Mouse (Mus musculus) mesoderm, embryonic 11.5 days (tissue): ENCODE data around the gene Pdlim5.
A peak's percentile ranks its signal among the peaks of the same experiment; 100 is the strongest.
"Not testable (repeated sequence)": the region's sequence is repeated elsewhere in the genome, so short reads cannot be mapped to it uniquely, and the experiment has no call there.

Source experiments
- DNase-seq: peaks from one replicate; pipeline ENCODE4 v3.0.0-alpha.2; 2012; ENCODE audit warnings: low read depth, low spot score

Pdlim5 gene

GRCm38 (mm10) chr3:142395520-142396193 lies at the start of gene Pdlim5:
Gene Pdlim5 (minus strand): TSS chr3:142395696.
- DNase-seq = peak; percentile 94

DNA sequence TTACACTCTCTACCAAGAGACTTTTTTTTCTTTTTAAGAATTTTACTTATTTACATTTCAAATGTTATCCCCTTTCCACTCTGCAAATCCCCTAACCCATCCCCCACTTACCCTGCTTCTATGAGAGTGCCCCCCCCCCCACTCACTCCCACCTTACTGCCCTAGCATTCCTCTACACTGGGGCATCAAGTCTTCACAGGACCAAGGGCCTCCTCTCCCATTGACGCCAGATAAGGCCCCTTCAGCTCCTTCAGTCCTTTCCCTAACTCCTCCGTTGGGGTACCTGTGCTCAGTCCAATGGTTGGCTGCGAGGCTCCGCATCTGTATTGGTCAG lies 48.2 kb upstream of the Pdlim5 start:
- DNase-seq = no peak

DNA sequence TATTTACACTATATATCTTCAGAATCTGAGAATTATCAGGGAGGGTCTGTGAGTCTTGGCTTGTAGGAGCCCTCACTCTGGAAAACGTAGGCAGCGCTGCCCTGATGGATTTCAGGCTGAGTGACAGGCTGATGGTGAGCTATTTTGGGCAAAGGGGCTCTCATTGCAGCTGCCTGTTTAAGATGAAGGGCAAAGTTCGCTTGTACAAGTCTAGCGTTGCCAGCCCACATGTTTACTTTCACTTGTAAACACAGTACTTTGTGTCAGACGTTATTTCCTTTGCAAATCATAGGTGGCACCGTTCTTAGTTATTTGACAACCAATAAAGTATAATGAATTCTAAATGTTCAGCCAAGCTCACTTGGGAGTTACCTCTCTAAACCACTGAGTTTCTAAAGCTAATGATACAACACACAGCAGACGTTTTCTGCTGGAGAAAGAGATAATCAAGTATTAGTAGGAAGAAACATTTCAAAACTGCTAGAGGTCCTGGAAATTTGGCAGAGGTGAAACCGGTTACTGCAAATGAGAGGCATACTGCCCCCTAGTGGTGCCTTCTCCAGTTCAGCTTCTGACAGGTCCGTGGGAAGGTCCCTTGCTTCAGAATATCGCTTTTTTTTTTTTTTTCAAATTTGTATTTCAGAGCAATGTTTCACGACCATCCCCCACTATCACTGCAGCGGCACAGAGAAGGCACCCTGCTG lies 47.7 kb upstream of the Pdlim5 start:
- DNase-seq = peak; percentile 91

- no peak for DNase-seq
Measured at GRCm38 (mm10) chr3:142442161-142442560, 46.7 kb upstream of the Pdlim5 start.

GRCm38 (mm10) chr3:142441142-142441541 lies 45.6 kb upstream of the Pdlim5 start:
- DNase-seq = no peak

DNA sequence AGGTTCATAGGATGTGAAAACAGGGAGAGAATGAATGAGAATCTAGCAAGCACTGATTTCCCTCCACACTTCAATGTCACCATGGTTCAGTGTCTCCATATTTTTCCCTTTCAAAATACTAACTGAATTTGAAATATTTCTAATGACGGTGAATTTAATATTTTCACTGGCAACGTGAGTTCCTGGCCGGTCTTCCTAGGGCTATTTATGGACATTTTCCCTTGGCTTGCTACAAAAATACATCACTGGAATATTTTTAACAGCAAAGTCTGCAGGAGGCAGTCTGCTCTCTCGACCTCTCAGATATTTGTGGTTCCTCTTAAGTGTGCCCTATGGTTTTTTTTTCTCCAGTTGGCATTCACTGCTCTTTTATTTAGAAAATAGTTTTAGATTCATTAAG lies 44.7 kb upstream of the Pdlim5 start:
- no peak for DNase-seq

- peak; percentile 56 for DNase-seq
Measured at GRCm38 (mm10) chr3:142439591-142440093, 44.1 kb upstream of the Pdlim5 start.

- DNase-seq = not testable (repeated sequence)
Measured at GRCm38 (mm10) chr3:142438630-142439029, 43.1 kb upstream of the Pdlim5 start.

- no peak for DNase-seq
Measured at GRCm38 (mm10) chr3:142436824-142437223, 41.3 kb upstream of the Pdlim5 start.

- no peak for DNase-seq
Measured at GRCm38 (mm10) chr3:142436212-142436611, 40.7 kb upstream of the Pdlim5 start.

DNA sequence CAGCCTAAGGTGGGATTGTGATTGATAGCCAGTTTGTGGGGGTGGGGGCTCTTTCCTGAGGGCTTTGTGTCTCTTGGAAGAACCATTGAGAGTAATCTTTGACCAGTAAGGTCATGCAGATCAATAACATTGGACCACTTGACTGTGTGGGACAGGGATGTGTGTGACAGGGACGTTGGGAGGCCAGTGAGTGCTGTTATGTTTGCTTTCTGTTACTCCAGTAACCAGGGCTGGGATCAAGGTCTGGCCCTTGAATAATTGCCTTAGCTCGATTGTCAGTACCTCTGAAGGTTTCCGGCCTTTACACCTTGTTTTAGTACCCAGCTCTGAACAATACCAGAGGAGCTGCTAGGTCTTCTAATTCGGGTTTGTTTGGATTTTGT lies 39.3 kb upstream of the Pdlim5 start:
- DNase-seq = no peak

- no peak for DNase-seq
Measured at GRCm38 (mm10) chr3:142434127-142434785, 38.8 kb upstream of the Pdlim5 start.

GRCm38 (mm10) chr3:142431481-142431880 lies 36.0 kb upstream of the Pdlim5 start:
- DNase-seq = no peak

DNA sequence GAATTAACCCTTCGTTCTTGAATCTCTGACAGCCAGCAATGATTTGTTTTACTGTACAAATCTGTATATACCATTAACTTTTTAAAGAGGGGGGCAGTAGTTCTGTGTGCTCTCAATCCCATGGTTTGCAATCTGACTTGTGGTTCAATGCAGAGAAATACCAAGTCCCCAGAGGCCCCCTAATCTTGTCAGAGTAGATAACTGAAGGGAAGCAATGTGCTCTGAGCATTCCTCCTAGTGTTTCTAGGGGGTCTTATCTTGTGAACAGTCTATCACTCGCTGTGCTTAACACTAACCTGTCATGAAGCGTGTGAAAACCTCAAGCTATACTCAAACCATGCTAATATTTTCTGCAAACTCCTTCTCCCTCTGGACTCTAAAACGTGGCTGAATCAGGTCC lies 34.6 kb upstream of the Pdlim5 start:
- DNase-seq = no peak

DNA sequence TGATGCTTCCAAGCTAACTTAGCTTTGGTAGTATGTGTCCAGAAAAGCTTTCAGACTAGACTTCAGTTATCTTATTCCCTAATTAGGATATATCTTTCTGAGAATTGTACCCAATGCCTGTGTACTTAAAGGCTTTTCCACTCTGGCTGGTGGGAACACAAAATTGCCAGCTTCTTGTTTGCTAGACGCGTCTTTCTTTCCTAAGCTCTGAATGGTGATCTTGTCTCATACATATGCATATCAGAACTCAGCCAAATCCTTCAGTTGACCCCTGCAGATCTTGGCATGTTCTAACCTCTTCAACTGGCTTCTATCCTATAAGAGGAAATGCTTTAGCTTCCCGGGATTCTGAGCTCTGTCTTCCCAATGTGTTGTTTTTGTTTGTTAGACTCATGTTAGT lies 31.3 kb upstream of the Pdlim5 start:
- no peak for DNase-seq

DNA sequence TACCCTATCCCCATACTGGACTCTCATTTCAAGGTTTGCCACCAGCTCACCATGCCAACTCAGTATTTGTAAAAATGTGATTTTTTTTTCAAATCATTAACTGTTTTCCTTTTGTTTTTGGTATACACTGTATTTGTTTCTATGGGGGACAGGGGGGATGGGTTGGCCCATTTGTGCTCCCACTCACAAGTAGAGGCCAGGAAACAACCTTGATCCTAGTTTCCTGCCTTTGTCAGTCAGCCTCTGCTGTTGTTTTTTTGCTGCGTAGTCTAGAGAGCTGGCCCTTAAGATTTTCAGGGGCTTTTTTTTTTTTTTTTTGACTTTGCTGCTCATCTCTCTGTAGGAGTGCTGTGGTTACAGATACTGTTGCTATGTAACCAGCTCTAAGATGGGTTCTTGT lies 28.6 kb upstream of the Pdlim5 start:
- DNase-seq = no peak

- no peak for DNase-seq
Measured at GRCm38 (mm10) chr3:142423501-142423917, 28.0 kb upstream of the Pdlim5 start.

- DNase-seq = no peak
Measured at GRCm38 (mm10) chr3:142422229-142422628, 26.7 kb upstream of the Pdlim5 start.

DNA sequence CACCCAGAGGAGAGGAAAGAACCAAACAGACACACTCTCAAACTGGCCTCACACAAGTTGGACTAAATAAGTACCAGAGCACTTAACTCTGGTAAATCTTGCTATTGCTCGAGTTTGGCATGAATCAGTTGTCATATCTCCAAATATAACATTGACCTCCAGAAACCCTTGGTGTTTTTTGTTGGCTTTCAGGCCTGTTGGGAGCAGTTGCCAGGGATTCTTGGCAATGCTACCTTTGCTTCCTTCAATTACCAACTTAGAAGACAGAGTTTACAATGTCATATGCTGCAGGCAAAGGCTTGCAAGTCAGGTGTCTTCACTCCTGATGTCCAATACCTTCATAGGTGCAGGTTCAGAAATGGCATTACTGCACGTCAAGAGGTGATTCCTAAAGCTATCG lies 26.0 kb upstream of the Pdlim5 start:
- DNase-seq = no peak

- no peak for DNase-seq
Measured at GRCm38 (mm10) chr3:142417996-142418395, 22.5 kb upstream of the Pdlim5 start.

GRCm38 (mm10) chr3:142413345-142413885 lies 17.9 kb upstream of the Pdlim5 start:
- DNase-seq = no peak

- DNase-seq = no peak
Measured at GRCm38 (mm10) chr3:142410930-142411329, 15.4 kb upstream of the Pdlim5 start.
